Mouse (Mus musculus) gastrocnemius, adult 8-10 months (tissue): ENCODE measurements around the gene Hint1. TPM values are rescaled to one million over a fixed set of nuclear protein-coding genes. Genes with fewer than 3 reads are reported as not detected.

Experiments
- total RNA-seq, 4 experiments: library from RNA; stranded (reverse); gene quantifications; 2 replicates each; pipeline ENCODE4 v1.2.4; 2022

Hint1 gene
- total RNA-seq, 4 experiments from 2014 or later: 154 to 257 (median 186) TPM

Other genes starting within 250 kb of the Hint1 start
- 10 to 100 TPM; 13.2 to 20.5 (median 17.6) TPM for gene Cdc42se2, start 78.7 kb upstream of the Hint1 start, total RNA-seq
- gene Lyrm7, start 5.5 kb upstream of the Hint1 start, total RNA-seq: 10 to 100 TPM; 15.1 to 22.3 (median 19.5) TPM
- gene Gpx3, start 36.1 kb downstream of the Hint1 start, total RNA-seq: 100 to 1,000 TPM in 2 of 4 experiments, 10 to 100 TPM in 2; 56.1 to 401 (median 118) TPM
- gene Tnip1, start 96.5 kb downstream of the Hint1 start, total RNA-seq: 10 to 100 TPM; 33.2 to 42.3 (median 37.1) TPM
- 100 to 1,000 TPM; 160 to 179 (median 170) TPM for gene Anxa6, start 167.1 kb downstream of the Hint1 start, total RNA-seq
- 1 to 10 TPM; 1.8 to 4.2 (median 3.3) TPM for gene Ccdc69, start 211.7 kb downstream of the Hint1 start, total RNA-seq
- 1 to 10 TPM; 6.2 to 9.2 (median 7.5) TPM for gene Gm2a, start 231.7 kb downstream of the Hint1 start, total RNA-seq